Comparison of ENCODE assay signal across 12 mouse cellular contexts in genomic region chr7:80865521-80865920, GRCm38 (mm10). TPM values are rescaled to one million over a fixed set of nuclear protein-coding genes. Genes with fewer than 3 reads are reported as not detected.
DNase-seq lines count a peak whose midpoint lies in the region; ATAC-seq and TF ChIP-seq lines count a peak whose summit lies in the region.
"Had no signal": no experiment of that assay in that cellular context is flagged by ENCODE, and none has a peak within 500 bp of the region (broad histone marks: within the 10 kb centered on the region; RNA-seq: fewer than 3 reads in every experiment).

No protein-coding gene starts in this region.

- H3K4me3 ChIP-seq in kidney, postnatal 0 days (replicated peaks; ENCODE audit: low read depth, low read length): no peak overlapping the region
- no peak overlapping the region for H3K4me3 ChIP-seq in intestine, embryonic 14.5 days (ENCODE audit: low read depth, low read length)
- no peak overlapping the region for H3K4me3 ChIP-seq in stomach, embryonic 16.5 days (replicated peaks; ENCODE audit: low read length)
- H3K4me3 ChIP-seq in midbrain, embryonic 10.5 days: no peak overlapping the region
- H3K4me3 ChIP-seq: forebrain, embryonic 10.5 days had no signal

- no peak overlapping the region for H3K4me2 ChIP-seq in kidney, postnatal 0 days (ENCODE audit: low read length)
- H3K4me2 ChIP-seq in intestine, embryonic 14.5 days (ENCODE audit: low read length): no peak overlapping the region
- H3K4me2 ChIP-seq in stomach, embryonic 16.5 days (ENCODE audit: low read depth, low read length): no peak overlapping the region

- H3K9me3 ChIP-seq in kidney, postnatal 0 days (replicated peaks; ENCODE audit: low read length): no peaks in the 10 kb centered on the region
- H3K9me3 ChIP-seq in intestine, embryonic 14.5 days (ENCODE audit: control insufficient read depth, low read length): no peaks in the 10 kb centered on the region
- H3K9me3 ChIP-seq in stomach, embryonic 16.5 days (replicated peaks; ENCODE audit: control insufficient read depth, low read length): no peaks in the 10 kb centered on the region
- H3K9me3 ChIP-seq in midbrain, embryonic 10.5 days (replicated peaks): no peaks in the 10 kb centered on the region
- H3K9me3 ChIP-seq: forebrain, embryonic 10.5 days; G1E had no signal

- H3K27me3 ChIP-seq in kidney, postnatal 0 days (ENCODE audit: insufficient read depth, low read length): no peaks in the 10 kb centered on the region
- no peaks in the 10 kb centered on the region for H3K27me3 ChIP-seq in intestine, embryonic 14.5 days (replicated peaks; ENCODE audit: control insufficient read depth, insufficient read depth, low read length)
- H3K27me3 ChIP-seq in stomach, embryonic 16.5 days (ENCODE audit: control insufficient read depth, insufficient read depth, low read length): no peaks in the 10 kb centered on the region
- no peaks in the 10 kb centered on the region for H3K27me3 ChIP-seq in midbrain, embryonic 10.5 days (ENCODE audit: low read depth, poor library complexity, severe bottlenecking)

- H3K9ac ChIP-seq in kidney, postnatal 0 days (ENCODE audit: low read depth, low read length): no peak overlapping the region
- H3K9ac ChIP-seq in intestine, embryonic 14.5 days (ENCODE audit: low read length): no peak overlapping the region
- H3K9ac ChIP-seq in stomach, embryonic 16.5 days (ENCODE audit: low read length): no peak overlapping the region

- no peak for ATAC-seq in kidney, postnatal 0 days (replicated peaks; ENCODE audit: low FRiP score, low read depth)
- ATAC-seq in intestine, embryonic 14.5 days (replicated peaks; ENCODE audit: low FRiP score, low TSS enrichment, low read depth): no peak
- no peak for ATAC-seq in stomach, embryonic 16.5 days (ENCODE audit: insufficient read depth, low FRiP score)

- no peak for DNase-seq in kidney, postnatal 0 days (ENCODE audit: low spot score)
- no peak for DNase-seq in kidney, postnatal 4 days
- peak; percentile 47 for DNase-seq in T-cell, adult 2 months (ENCODE audit: low spot score)
- DNase-seq in intestine, embryonic 14.5 days (ENCODE audit: low spot score): no peak
- no peak for DNase-seq in MN1 (ENCODE audit: low spot score)
- no peak for DNase-seq in midbrain, embryonic 10.5 days (ENCODE audit: low spot score)
- DNase-seq: cerebellum, adult 18-20 months; kidney, adult 8-10 months; lung, adult 2 months had no signal

- 80% methylated on average over 7 of the region's 7 CpGs for WGBS in kidney, postnatal 0 days
- WGBS in intestine, embryonic 14.5 days: 85% methylated on average over 7 of the region's 7 CpGs
- 78% methylated on average over 7 of the region's 7 CpGs for WGBS in stomach, embryonic 16.5 days
- 92% methylated on average over 7 of the region's 7 CpGs for WGBS in midbrain, embryonic 10.5 days

- peak overlapping the region; percentile 89 for H3K27ac ChIP-seq in kidney, postnatal 0 days
- H3K27ac ChIP-seq in intestine, embryonic 14.5 days (ENCODE audit: low read depth): peak overlapping the region; percentile 7; the same call in 1 of the 2 replicates
- H3K27ac ChIP-seq in stomach, embryonic 16.5 days (ENCODE audit: low read length): peak overlapping the region; percentile 65; the same call in 1 of the 2 replicates
- H3K27ac ChIP-seq in midbrain, embryonic 10.5 days (replicated peaks): no peak overlapping the region
- H3K27ac ChIP-seq: forebrain, embryonic 10.5 days had no signal

- peaks cover 15% of the 10 kb centered on the region for H3K4me1 ChIP-seq in kidney, postnatal 0 days (replicated peaks; ENCODE audit: insufficient read depth, low read length)
- H3K4me1 ChIP-seq in intestine, embryonic 14.5 days (replicated peaks; ENCODE audit: control insufficient read depth, insufficient read depth, low read length): peaks cover 23% of the 10 kb centered on the region
- peaks cover 26% of the 10 kb centered on the region for H3K4me1 ChIP-seq in stomach, embryonic 16.5 days (ENCODE audit: control insufficient read depth, insufficient read depth, low read length)
- peaks cover 23% of the 10 kb centered on the region for H3K4me1 ChIP-seq in midbrain, embryonic 10.5 days

- TF ChIP-seq CTCF in kidney, postnatal 0 days (IDR thresholded peaks at IDR 0.05; ENCODE audit: low read depth): no peak

- peaks cover 31% of the 10 kb centered on the region; the same call in 1 of the 2 replicates for H3K36me3 ChIP-seq in kidney, postnatal 0 days (ENCODE audit: insufficient read depth, low read length)
- peaks cover 57% of the 10 kb centered on the region for H3K36me3 ChIP-seq in intestine, embryonic 14.5 days (ENCODE audit: control insufficient read depth, insufficient read depth, low read length)
- 0 out of 2 replicates have a peak, but pooled peaks cover 11% of the 10 kb centered on the region for H3K36me3 ChIP-seq in stomach, embryonic 16.5 days (ENCODE audit: control insufficient read depth, insufficient read depth, low read length)
- H3K36me3 ChIP-seq in midbrain, embryonic 10.5 days: peaks cover 76% of the 10 kb centered on the region

RNA-seq across cellular contexts. Expression of gene Zscan2, which starts 4.8 kb away (rescaled TPM):
- polyA plus RNA-seq in kidney, postnatal 0 days (2015; fragmentation: Nextera tagmentation; extraction: Ambion mirVana): 2.7 TPM in 2 replicates
- 2.4 and 3.3 TPM in 2 replicates for polyA plus RNA-seq in intestine, embryonic 14.5 days (2014; fragmentation: Nextera tagmentation; extraction: Ambion mirVana)
- polyA plus RNA-seq in stomach, embryonic 16.5 days (2015; fragmentation: Nextera tagmentation; extraction: Ambion mirVana): 1.4 and 1.6 TPM in 2 replicates
- 2.5 and 2.9 TPM in 2 replicates for polyA plus RNA-seq in midbrain, embryonic 10.5 days (2016; fragmentation: Nextera tagmentation; extraction: Ambion mirVana)

RNA-seq across cellular contexts. Expression of gene Wdr73, which starts 35.5 kb away (rescaled TPM):
- polyA plus RNA-seq in kidney, postnatal 0 days (2015; fragmentation: Nextera tagmentation; extraction: Ambion mirVana): 29.8 and 32.9 TPM in 2 replicates
- polyA plus RNA-seq in intestine, embryonic 14.5 days (2014; fragmentation: Nextera tagmentation; extraction: Ambion mirVana): 34.4 and 37.9 TPM in 2 replicates
- polyA plus RNA-seq in stomach, embryonic 16.5 days (2015; fragmentation: Nextera tagmentation; extraction: Ambion mirVana): 25.2 and 29.1 TPM in 2 replicates
- 48.0 and 50.2 TPM in 2 replicates for polyA plus RNA-seq in midbrain, embryonic 10.5 days (2016; fragmentation: Nextera tagmentation; extraction: Ambion mirVana)

RNA-seq across cellular contexts. Expression of gene Nmb, which starts 39.4 kb away (rescaled TPM):
- polyA plus RNA-seq in kidney, postnatal 0 days (2015; fragmentation: Nextera tagmentation; extraction: Ambion mirVana): 9.3 and 10.5 TPM in 2 replicates
- polyA plus RNA-seq in intestine, embryonic 14.5 days (2014; fragmentation: Nextera tagmentation; extraction: Ambion mirVana): 7.1 and 7.4 TPM in 2 replicates
- polyA plus RNA-seq in stomach, embryonic 16.5 days (2015; fragmentation: Nextera tagmentation; extraction: Ambion mirVana): 3.5 and 4.4 TPM in 2 replicates
- 7.0 and 7.4 TPM in 2 replicates for polyA plus RNA-seq in midbrain, embryonic 10.5 days (2016; fragmentation: Nextera tagmentation; extraction: Ambion mirVana)

RNA-seq across cellular contexts. Expression of gene Iqgap1, which starts 39.7 kb away (rescaled TPM):
- 77.0 and 83.7 TPM in 2 replicates for polyA plus RNA-seq in kidney, postnatal 0 days (2015; fragmentation: Nextera tagmentation; extraction: Ambion mirVana)
- polyA plus RNA-seq in intestine, embryonic 14.5 days (2014; fragmentation: Nextera tagmentation; extraction: Ambion mirVana): 81.7 and 82.5 TPM in 2 replicates
- polyA plus RNA-seq in stomach, embryonic 16.5 days (2015; fragmentation: Nextera tagmentation; extraction: Ambion mirVana): 99.2 and 106 TPM in 2 replicates
- 23.7 and 27.1 TPM in 2 replicates for polyA plus RNA-seq in midbrain, embryonic 10.5 days (2016; fragmentation: Nextera tagmentation; extraction: Ambion mirVana)
